Mouse (Mus musculus) layer of hippocampus, adult 9-11 months (tissue): ENCODE data around the gene Cpxm1.

Source experiments
- DNase-seq: peaks from one replicate; pipeline ENCODE4 v3.0.0; 2022

Gene Cpxm1

GRCm38 (mm10) chr2:130397186-130397985 is at the start of gene Cpxm1:
Gene Cpxm1 (minus strand): TSS chr2:130397574.
- no peak for DNase-seq

- DNase-seq: no peak
Measured at GRCm38 (mm10) chr2:130442162-130442561, 44.8 kb upstream of the Cpxm1 start.

- no peak for DNase-seq
Measured at GRCm38 (mm10) chr2:130439840-130440480, 42.6 kb upstream of the Cpxm1 start.

- DNase-seq: peak; percentile 42
Measured at GRCm38 (mm10) chr2:130438861-130439260, 41.5 kb upstream of the Cpxm1 start.

- DNase-seq: no peak
Measured at GRCm38 (mm10) chr2:130436769-130437168, 39.4 kb upstream of the Cpxm1 start.

GRCm38 (mm10) chr2:130433152-130433551 is 35.8 kb upstream of the Cpxm1 start:
- no peak for DNase-seq

- DNase-seq: no peak
Measured at GRCm38 (mm10) chr2:130432157-130432556, 34.8 kb upstream of the Cpxm1 start.

- no peak for DNase-seq
Measured at GRCm38 (mm10) chr2:130430484-130430883, 33.1 kb upstream of the Cpxm1 start.

- DNase-seq: no peak
Measured at GRCm38 (mm10) chr2:130429851-130430250, 32.5 kb upstream of the Cpxm1 start.

GRCm38 (mm10) chr2:130425112-130425511 is 27.7 kb upstream of the Cpxm1 start:
- no peak for DNase-seq

GRCm38 (mm10) chr2:130424126-130424853 is 26.9 kb upstream of the Cpxm1 start, which contains the start of the genes Vps16 and Pced1a:
Gene Vps16 (plus strand): TSS chr2:130424339.
Gene Pced1a (minus strand): TSS chr2:130424701.
- DNase-seq: peak; percentile 93

- peak; percentile 78 for DNase-seq
Measured at GRCm38 (mm10) chr2:130423397-130424125, 26.2 kb upstream of the Cpxm1 start.

- no peak for DNase-seq
Measured at GRCm38 (mm10) chr2:130421781-130422620, 24.6 kb upstream of the Cpxm1 start.

GRCm38 (mm10) chr2:130414094-130414856 is 16.9 kb upstream of the Cpxm1 start:
- DNase-seq: no peak

- no peak for DNase-seq
Measured at GRCm38 (mm10) chr2:130412775-130413174, 15.4 kb upstream of the Cpxm1 start.

GRCm38 (mm10) chr2:130411558-130412495 is 14.5 kb upstream of the Cpxm1 start:
- peak; percentile 75 for DNase-seq

GRCm38 (mm10) chr2:130408194-130408593 is 10.8 kb upstream of the Cpxm1 start:
- no peak for DNase-seq

GRCm38 (mm10) chr2:130406178-130406577 is 8.8 kb upstream of the Cpxm1 start, which contains the start of gene Tmem239:
Gene Tmem239 (plus strand): TSS chr2:130406478.
- no peak for DNase-seq

GRCm38 (mm10) chr2:130404939-130405338 is 7.6 kb upstream of the Cpxm1 start, which contains the start of the genes Gm28372 and 1700020A23Rik:
Gene Gm28372 (plus strand): TSS chr2:130405239.
Gene 1700020A23Rik (plus strand): TSS chr2:130405259.
- no peak for DNase-seq

- DNase-seq: no peak
Measured at GRCm38 (mm10) chr2:130401891-130402290, 4.5 kb upstream of the Cpxm1 start.
